Mouse (Mus musculus) mesoderm, embryonic 11.5 days (tissue): ENCODE results near the gene Pcna.
"Not testable (repeated sequence)": the region's sequence is repeated elsewhere in the genome, so short reads cannot be mapped to it uniquely, and the experiment has no call there.

Experiments used
- DNase-seq: peaks from one replicate; pipeline ENCODE4 v3.0.0-alpha.2; 2012; ENCODE audit warnings: low read depth, low spot score

Gene Pcna

GRCm38 (mm10) chr2:132276249-132276648 lies 23.1 kb upstream of the Pcna start:
- DNase-seq, result no peak

GRCm38 (mm10) chr2:132275527-132275926 lies 22.4 kb upstream of the Pcna start:
- DNase-seq, result no peak

GRCm38 (mm10) chr2:132272694-132273389 lies 19.7 kb upstream of the Pcna start:
- no peak for DNase-seq

GRCm38 (mm10) chr2:132270331-132270951 lies 17.3 kb upstream of the Pcna start:
- DNase-seq, result no peak

- no peak for DNase-seq
These were observed 16.1 kb upstream of the Pcna start for GRCm38 (mm10) chr2:132269217-132269616.

- DNase-seq, result no peak
These were observed 13.0 kb upstream of the Pcna start for GRCm38 (mm10) chr2:132266086-132266485.

- no peak for DNase-seq
These were observed 12.1 kb upstream of the Pcna start for GRCm38 (mm10) chr2:132265196-132265595.

- no peak for DNase-seq
These were observed 11.2 kb upstream of the Pcna start for GRCm38 (mm10) chr2:132264266-132264710.

GRCm38 (mm10) chr2:132263421-132264265 lies 10.5 kb upstream of the Pcna start:
- DNase-seq, result no peak

GRCm38 (mm10) chr2:132262879-132263398 lies 9.8 kb upstream of the Pcna start, which contains the start of gene Cds2:
TSS of gene Cds2 (plus strand) at chr2:132263148.
- peak; percentile 99 for DNase-seq

GRCm38 (mm10) chr2:132262175-132262574 lies 9.1 kb upstream of the Pcna start:
- DNase-seq, result no peak

- DNase-seq, result no peak
These were observed 7.5 kb upstream of the Pcna start for GRCm38 (mm10) chr2:132260601-132261000.

GRCm38 (mm10) chr2:132257350-132258068 lies 4.4 kb upstream of the Pcna start:
- DNase-seq, result no peak

GRCm38 (mm10) chr2:132253603-132254002 lies 489 bp upstream of the Pcna start:
- no peak for DNase-seq

GRCm38 (mm10) chr2:132251911-132252310 lies 1.2 kb downstream of the Pcna start:
- no peak for DNase-seq

- DNase-seq, result peak; percentile 97
These were observed 5.4 kb downstream of the Pcna start, which contains the start of gene Tmem230 for GRCm38 (mm10) chr2:132247539-132248313. TSS of gene Tmem230 (minus strand) at chr2:132247807.

- DNase-seq, result no peak
These were observed 9.7 kb downstream of the Pcna start for GRCm38 (mm10) chr2:132243370-132243769.

GRCm38 (mm10) chr2:132240457-132240856 lies 12.7 kb downstream of the Pcna start:
- DNase-seq, result not testable (repeated sequence)

- not testable (repeated sequence) for DNase-seq
These were observed 13.7 kb downstream of the Pcna start for GRCm38 (mm10) chr2:132239434-132239833.

- no peak for DNase-seq
These were observed 17.1 kb downstream of the Pcna start for GRCm38 (mm10) chr2:132235975-132236374.
